Mouse (Mus musculus): ENCODE results near the gene Svop.

Svop gene

GRCm38 (mm10) chr5:113993487-113994465 lies 97.6 kb downstream of the Svop start, which contains the start of gene Ssh1:
Gene Ssh1, minus strand, starts transcription at chr5:113993894.
- peak; percentile 83 for DNase-seq (ENCODE audit: low spot score)

- DNase-seq (ENCODE audit: low spot score): no peak
Measured at GRCm38 (mm10) chr5:113993031-113993486, 98.3 kb downstream of the Svop start.

GRCm38 (mm10) chr5:113992339-113992831 lies 99.0 kb downstream of the Svop start:
- no peak for DNase-seq (ENCODE audit: low spot score)

- DNase-seq (ENCODE audit: low spot score): no peak
Measured at GRCm38 (mm10) chr5:113991141-113991540, 100.2 kb downstream of the Svop start.

- no peak for DNase-seq (ENCODE audit: low spot score)
Measured at GRCm38 (mm10) chr5:113990593-113990992, 100.8 kb downstream of the Svop start.

- DNase-seq (ENCODE audit: low spot score): no peak
Measured at GRCm38 (mm10) chr5:113989437-113990024, 101.8 kb downstream of the Svop start.

GRCm38 (mm10) chr5:113986182-113986961 lies 105.0 kb downstream of the Svop start:
- DNase-seq (ENCODE audit: low spot score): peak; percentile 67

GRCm38 (mm10) chr5:113985737-113986136 lies 105.6 kb downstream of the Svop start:
- DNase-seq (ENCODE audit: low spot score): no peak

GRCm38 (mm10) chr5:113984025-113984740 lies 107.2 kb downstream of the Svop start:
- DNase-seq (ENCODE audit: low spot score): no peak

GRCm38 (mm10) chr5:113983541-113983940 lies 107.8 kb downstream of the Svop start:
- no peak for DNase-seq (ENCODE audit: low spot score)

- DNase-seq (ENCODE audit: low spot score): no peak
Measured at GRCm38 (mm10) chr5:113981843-113982242, 109.5 kb downstream of the Svop start.

GRCm38 (mm10) chr5:113981171-113981570 lies 110.2 kb downstream of the Svop start:
- DNase-seq (ENCODE audit: low spot score): no peak

GRCm38 (mm10) chr5:113980511-113980910 lies 110.9 kb downstream of the Svop start:
- DNase-seq (ENCODE audit: low spot score): no peak

- no peak for DNase-seq (ENCODE audit: low spot score)
Measured at GRCm38 (mm10) chr5:113977309-113977708, 114.1 kb downstream of the Svop start.
